Mouse (Mus musculus) monocyte, adult 2 months (primary cell): Measurements from ENCODE around the gene Tns1.

Experiments used
- DNase-seq, 2 experiments: peaks; one replicate each; pipeline ENCODE4 v3.0.0; 2022; ENCODE audit warnings: low spot score in 2 of 2, low read depth in 1 of 2

The Tns1 gene

DNA sequence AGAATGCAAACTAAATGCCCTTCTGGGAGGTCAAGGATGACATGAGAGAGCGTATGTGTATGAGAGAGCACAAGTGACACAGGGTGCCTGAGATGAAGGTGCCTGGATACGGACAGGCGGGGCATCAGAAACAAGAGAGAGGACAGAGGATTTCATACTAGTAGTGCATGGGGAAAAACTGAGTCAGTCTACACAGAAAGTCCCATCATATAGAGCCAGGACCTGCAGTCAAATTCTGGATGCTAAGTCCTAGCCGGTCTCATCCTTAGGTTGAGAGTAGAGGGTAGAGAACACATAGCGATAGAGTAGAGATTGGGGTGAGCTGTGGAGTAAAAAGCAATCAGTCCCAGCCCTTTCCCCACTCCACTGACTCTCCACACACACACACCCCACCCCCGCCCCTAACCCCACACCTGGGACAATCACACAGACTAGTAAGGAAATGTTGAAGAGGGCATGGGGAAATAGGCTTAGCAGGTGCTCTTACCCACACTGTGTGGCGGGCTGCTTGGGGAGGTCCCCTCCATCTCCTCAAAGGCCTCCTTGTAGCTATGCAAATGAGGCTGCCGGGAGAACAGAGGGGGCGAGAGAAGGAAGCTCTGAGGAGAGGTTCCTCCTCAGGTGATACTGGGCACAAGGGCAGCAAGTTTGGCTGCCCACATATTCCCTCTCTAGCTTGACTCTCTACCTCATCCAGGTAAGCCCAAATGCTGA, 183.6 kb downstream of the Tns1 start:
- DNase-seq: no peak

DNA sequence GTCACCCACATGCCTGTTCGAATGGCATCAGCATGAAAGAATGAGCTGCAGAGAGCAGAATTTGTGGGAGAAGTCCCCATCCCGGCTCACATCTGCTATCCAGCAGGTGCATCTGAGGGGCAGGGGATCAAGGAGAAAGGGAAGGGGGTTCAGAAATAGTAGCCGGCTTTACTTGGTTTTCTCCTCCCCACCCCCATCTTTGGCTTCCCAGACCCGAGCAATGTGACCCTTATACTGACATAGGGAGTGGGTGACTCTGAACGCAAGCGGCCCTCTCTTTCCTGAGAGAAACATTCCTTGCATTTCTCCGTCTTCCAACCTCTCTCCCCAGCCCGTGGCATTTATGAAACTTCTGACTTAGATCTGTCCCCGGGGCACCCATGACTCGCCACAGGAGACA, 185.7 kb downstream of the Tns1 start:
- DNase-seq: no peak

DNA sequence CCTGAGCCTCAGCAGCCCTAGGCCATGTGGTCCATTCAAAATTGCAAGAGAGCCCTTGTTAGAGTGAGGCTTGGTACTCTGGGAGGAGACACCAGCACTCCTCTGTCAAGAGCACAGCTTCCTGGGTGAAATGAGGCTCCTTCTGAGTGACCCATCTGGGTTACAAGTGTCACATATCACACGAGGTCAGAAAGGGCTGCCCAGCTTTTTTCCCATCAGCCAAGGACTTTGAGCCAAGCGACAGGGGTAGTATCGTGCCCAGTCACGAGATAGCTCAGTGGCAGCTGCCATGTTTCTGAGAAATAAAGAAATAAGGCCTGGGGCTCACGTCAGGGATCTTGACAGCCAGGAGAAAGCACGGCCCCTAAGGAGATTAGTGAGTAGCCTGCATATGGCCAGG, 186.4 kb downstream of the Tns1 start:
- no peak for DNase-seq

DNA sequence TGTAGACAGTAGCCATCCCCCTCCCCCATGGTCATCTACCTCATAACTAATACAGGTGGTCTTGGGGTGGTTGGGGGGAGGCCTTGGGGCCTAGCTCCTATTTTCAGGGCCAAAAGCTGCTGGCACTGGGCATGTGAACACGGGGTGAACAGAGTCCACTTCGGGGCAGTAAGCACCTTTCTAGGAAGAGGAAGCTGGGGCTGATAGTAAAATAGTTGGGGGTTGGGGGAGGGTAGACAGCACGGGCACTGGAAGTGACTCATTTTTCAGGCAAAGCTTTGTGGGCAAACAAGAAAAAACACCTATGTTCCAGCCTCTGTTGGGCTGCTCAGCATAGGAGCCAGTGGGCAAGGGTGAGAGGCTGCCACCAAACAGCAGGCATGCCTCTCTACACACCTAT, 187.7 kb downstream of the Tns1 start:
- DNase-seq: no peak

DNA sequence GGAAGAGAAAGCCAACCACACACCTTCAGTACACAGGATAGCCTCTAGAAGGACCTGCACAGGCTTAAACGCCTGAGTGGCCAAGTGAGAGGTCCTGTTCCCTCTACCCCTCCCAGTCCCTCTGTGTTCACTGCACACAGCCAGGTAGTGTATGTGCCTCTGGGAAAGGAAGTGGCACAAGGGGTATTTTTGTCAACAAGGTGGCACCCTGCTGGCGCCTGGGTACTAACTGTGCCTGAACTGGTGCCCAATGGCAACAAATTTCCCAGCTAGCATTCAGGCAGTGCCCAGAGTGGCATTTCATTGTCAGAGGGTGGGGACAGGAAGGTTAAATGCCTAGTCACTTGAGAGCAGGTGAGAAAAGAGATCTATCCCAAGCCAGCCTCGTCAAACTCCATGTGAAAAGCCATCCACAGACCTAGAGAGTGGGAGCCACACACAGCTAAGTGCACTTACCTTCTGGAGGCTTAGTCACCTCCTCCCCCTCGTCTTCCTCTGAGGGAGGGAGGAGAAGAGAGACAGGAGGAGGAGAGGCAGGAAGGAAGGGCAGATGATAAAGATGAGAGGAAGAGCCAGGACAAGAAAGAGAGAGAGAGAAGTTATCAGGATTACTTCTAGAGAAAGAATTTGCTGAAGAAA, 188.7 kb downstream of the Tns1 start:
- DNase-seq: no peak

DNA sequence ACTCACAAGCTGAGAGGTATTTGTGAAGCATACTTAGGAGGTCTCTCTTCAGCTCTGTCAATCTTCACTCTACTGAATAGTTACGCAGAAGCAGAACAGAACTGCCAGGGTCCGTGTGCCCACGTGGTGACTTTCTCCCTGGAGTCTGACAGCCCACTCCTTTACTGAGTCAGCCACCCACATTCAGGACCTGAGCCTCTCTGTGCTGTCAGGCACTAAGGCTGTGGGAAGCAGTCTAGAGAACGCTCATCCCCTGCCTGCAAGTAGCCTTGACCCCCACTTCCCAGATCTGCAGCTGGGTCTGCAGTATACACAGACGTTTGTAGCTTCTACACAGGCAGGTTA, 191.1 kb downstream of the Tns1 start:
- no peak for DNase-seq

DNA sequence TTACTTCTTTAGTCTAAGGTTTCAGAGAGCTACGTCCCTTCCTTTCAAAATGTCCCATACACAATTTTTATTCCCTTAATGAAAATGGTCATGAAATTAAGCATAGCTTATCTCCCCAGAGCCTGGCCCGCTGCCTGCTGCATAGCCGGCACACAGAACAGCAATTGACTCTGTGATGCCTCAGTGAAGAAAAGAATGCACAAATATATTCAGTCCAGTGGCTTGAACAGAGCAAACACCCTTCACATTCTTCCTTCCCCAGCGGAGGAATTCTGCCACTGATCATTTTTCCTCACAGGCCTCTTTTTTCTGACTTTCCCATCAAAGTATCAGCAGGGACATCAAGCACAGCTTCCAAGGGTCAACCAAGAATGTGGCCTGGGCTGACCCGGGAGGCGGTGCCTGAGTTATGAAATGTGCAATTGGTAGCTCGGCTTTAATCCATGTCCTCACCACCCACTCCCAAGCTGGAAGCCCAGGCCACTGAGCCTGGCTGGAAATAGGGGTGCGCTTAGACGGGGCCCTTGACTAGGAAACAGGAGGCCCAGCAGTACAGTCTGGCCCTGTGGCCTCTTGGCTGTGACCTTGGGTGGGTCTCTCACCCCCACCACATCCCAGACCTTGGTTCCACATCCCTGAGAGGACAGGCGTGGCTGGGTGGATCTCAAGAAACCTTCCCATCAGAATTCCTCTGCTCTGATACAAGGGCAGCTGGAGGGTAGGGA, 191.7 kb downstream of the Tns1 start:
- no peak for DNase-seq

DNA sequence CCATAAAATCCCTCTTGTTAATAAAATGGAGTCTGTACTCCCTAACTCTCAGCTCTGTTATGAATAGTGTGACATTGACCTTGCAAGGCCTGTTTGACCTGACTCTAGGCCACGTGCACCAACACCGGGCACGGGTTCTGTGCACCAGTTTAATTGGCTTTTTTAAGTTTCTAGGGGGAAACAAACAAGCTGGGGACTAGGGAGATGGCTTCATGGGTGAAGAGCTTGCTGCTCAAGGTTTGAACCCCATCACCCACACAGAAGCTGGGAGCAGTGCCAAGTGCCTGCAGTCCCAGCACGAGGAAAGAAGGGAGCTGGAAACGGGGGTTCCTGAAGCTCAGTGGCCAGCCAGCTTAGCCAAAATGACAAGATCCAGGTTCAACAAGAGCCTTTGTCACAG, 192.4 kb downstream of the Tns1 start:
- no peak for DNase-seq

DNA sequence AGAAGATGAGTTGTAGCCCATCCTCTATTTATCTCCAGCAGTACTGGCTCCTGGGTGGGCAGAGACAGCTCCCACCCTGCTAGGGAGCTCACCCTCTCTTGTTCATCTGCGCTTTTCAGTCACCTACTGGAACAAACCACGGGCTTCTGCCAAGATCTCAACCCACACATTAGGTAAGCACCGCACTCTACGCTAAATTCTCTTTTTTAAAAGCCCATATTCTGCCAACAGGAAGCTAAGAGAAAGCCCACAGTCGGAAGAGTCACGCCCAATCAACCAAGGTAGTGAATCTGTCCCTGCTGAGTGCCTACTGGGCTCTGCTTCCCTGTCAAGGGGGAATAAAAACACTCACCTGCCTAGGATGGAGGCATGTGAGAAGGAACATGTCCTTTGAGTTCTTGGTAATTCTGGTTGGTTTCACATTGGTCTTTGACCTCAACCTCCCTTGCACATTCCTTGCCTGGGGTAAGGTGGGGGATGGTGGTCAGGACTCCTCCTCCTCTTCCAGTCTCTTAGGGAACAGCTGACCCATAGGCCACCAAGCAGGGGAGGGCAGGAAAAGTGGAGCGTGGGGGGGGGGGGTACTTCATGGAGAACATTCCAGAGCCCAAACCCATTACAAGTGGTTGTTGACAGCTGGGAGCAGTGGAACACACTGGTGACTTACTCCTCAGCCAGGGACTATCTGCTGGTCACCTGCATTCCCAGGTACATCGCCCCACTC, 193.7 kb downstream of the Tns1 start:
- DNase-seq: no peak

DNA sequence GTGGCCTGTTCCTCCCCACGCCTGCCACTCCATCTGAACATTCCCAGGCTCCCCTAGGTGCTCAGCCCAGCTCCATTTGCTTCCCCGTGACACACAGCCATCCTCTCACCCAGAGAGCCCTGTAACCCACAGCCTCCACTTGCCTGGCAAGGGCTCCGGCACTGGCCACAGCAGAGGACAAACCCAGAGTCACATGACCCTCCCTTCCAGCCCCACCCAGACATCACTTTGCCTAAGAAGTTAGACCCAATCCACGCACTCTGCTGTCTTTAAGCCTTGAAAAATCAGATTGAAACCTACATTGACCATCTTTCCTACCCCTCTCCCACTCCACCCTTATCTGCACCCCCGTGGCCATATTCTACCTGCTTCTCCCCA, 194.3 kb downstream of the Tns1 start:
- no peak for DNase-seq

DNA sequence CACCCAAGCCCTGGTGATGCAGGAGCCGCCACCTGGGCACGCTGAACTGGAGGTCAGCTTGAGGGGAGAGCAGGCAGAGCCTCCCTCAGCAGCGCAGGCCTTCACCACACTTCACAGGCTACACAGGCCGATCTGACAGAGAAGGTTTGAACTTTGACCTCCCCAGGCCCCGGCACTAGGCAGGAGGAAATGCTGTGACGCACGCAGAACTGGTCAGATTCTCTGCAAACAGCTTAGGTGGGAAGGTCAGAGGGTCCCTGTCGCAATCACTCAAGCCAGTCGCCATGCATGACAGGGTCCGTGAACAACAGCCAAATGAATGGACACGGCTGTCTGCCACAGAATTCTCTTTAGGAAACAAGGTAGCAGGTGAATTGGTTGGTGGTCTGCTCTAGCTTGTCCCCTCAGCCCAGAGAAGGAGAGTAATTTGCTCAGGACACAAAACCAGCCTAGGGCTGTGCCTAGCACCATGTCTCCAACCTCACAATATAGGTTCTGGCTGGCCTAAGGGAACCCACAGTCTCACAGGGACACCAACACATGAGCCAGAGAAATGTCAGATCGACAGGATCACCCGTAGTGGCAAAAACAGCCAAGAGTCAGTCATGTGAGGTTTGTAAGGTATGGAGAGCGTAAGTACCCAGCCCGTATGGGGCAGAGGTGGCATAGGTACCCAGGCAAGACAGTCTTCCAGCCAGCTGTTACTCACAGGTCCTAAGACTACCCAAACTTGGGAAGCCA, 194.9 kb downstream of the Tns1 start:
- DNase-seq: no peak

DNA sequence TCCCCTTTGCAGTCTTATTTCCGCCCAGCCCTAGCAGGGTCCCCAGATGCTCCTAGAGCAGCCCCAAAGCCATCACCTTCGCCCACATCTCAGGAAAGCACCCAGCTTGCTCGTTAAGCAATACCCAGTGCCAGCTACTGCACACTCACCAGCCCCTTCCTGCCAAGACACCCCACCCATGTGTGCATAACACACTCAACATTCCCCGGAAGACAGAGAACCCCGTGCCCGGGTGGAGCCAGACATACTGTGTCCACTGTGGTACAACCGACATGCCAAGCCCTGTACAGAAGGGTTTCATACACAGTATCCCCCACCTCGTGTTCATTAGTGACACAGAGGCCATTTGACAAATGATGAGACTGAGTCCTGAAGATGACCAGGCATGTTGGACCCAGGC, 195.9 kb downstream of the Tns1 start:
- DNase-seq: no peak

DNA sequence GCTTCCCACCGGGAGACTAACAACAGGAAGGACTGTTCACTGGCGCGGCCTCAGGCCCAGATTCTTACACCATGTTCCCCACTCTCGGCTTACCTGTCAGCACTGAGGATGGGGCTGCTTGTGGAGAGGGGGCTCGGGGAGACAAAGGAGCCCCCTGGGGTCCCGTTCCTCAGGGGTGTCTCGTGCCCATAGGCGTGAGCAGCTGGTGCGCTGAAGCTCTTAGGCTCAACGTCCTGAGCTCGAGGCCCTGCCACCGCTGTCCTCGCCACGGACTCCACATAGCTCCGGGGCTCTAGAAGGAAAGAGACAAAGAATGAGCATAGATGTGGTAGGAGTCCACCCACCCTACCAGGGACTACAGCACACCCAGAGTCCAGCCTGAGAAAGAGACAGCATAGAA, 196.4 kb downstream of the Tns1 start:
- DNase-seq: no peak

DNA sequence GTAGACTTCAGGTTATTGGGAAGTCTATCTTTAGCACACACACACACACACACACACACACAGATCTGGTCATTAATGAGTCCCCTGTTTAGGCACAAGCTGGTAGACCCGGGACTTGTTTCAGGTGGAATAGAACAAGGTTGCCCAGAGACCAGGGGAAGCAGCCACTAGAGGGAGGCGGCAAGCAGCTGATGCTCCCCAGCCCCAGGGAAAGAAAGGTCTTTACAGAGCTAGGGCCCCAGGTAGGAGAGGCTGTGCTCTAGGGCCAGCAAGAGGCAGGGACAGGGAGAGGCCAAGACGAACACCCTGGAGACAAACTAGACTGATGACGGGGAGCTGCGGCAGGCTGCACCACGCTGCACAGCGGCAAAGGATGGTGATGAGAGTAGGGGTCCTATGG, 198.0 kb downstream of the Tns1 start:
- DNase-seq: no peak

DNA sequence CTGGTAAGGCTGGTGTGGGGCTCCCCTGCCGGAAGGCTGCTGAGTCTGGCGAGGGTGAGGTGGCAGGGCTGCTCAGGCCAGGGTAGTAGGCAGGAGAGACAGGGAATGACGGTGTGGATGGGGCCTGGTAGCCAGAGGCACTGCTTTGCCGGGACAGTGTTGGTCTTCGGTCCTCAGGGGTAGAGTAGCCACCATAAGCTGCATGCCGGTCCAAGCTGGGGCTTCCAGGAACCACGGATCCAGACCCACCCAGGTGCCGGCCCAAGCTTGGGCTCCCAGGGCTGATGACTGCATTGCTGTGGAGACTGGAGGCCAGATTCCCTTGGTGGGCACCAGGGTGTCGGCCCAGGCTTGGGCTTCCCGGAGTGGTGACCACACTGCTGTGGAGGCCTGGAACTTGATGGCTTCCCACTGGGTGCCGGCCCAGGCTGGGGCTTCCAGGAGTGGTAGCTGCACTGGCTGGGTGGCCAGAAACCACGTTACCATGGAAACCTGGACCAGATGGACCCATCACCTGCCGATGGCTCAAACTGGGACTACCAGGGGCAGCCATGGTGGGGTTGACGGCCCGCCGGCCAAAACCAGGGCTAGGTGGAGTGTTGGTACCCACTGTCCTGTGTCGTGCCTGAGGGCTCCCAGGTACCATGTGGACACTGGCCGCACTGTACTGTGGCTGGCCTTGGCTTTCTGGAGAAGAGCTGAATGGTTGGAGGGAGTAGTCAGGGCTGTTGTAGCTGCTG, 199.2 kb downstream of the Tns1 start:
- no peak for DNase-seq

DNA sequence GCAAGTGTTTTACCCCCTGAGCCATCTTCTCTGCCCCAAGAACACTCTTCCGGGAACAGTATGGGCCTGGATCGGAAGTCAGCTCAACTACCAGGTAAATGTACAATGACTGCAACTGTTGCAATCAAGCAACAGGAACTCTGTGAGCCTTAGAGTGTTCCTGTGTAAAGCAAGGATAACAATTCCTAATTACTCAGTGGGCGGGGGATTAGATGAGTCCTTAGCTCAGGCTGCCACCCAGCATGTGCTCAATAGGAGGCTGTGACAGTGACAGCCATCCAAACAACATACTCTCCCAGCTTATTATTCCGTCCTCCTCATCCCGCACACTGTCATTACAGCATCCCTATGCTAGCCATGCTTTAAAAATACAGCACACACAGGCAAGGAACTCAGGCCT, 200.0 kb downstream of the Tns1 start:
- no peak for DNase-seq

DNA sequence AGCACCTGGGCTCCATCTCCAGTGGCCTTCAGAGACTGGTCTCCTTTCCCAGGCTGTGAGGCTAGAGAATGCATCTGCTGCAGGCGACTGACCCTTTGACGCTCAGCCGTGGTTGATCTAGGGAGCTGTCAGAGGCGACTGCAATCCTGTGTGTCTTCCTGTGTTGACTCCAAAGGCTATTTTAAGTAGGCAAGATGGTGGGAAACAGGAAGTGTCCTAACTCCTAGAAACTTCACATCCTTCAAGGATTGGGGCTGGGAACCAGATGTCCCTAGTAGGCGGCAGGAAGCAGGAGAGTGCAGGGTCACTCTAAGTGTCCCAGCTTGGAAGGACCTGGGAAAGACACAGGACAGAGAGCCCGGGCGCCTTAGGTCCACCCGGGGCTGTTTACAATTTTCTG, 201.1 kb downstream of the Tns1 start:
- DNase-seq: no peak

DNA sequence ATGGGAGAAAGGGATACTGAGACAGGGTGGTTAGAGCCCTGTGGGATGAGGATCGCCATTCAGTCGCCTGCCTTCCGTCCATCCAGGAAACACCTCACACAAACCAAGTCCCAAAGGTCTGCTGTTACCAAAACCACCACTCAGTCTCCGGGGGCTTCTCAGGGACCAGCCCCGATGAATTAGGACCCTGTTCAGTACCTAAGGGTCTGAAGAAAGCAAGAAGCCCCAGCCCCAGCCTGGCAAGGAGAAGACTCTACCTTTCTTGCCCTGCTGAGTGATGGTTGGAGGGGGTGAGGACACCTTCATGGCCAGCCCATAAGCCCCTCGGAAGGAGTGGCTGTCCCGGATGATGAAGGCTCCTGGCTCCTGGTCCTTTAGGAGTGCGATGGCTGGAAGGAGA, 203.5 kb downstream of the Tns1 start:
- DNase-seq: no peak

DNA sequence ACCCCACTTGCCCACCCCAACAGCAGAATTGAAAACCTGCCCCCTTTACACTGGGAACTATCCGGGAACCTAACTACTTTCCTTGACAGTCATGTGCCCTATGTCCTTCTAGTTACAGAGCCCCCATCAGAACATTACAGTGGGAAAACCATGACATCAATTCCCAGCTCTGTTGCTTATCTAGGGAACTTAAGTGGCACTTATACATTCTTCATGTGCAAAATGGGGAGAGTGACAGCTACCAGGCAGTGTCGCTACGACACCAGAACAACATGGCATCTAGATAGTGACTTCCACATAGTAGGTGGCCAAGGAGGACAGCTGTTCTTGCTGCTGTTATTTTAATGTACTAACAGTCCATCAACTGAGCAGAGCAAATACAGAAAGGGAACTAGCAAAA, 204.3 kb downstream of the Tns1 start:
- no peak for DNase-seq

DNA sequence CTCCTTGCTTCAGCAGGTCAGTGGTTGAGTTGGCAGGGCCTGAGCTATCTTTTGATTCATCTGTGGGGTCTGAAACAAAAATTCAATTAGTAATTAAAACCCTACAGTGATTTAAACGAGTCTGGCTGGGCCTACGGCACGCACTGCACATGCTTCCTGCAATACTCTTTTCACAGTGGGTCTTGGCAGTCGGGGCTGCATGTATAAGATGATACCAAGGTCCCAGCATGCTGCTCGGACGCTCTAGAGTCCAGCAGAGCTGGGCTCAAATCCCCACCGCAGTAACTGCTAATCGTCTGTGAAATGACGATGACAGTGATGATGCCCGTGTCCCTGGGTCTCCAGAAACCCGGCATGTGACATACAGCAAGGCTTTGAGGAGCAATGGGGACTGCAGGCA, 206.2 kb downstream of the Tns1 start:
- DNase-seq: no peak

DNA sequence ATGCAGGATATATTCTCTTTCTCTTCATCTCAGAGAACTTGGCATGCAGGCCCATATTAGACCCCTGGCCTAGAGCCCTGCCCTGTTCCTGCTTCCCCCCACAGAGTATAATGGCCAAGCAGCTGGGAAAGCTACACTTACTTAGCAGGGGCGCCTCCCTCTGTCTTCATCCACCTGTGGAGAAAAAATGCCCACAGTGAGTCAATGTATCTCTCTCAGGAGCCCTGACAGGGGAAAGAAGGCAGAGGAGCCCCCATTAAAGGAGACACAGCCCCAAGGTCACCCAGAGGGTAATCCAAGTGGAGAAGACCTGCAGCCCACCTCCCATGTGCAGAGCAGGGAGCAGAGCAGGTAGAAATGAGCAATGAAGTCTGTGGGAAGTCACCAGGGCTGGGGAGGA, 208.0 kb downstream of the Tns1 start:
- no peak for DNase-seq
